Mouse (Mus musculus) heart, embryonic 14.5 days (tissue): ENCODE measurements around the gene Fam110a. TPM values are rescaled to one million over a fixed set of nuclear protein-coding genes. Genes with fewer than 3 reads are reported as not detected.

Experiments used
- ATAC-seq: fragments of 200-750 bp; cut with Nextera tagmentation; 2 replicates; pipeline ENCODE4 v1.8.0; 2017; ENCODE audit warnings: low read depth, moderate TSS enrichment; ENCODE audit not compliant: insufficient number of reproducible peaks, insufficient read depth, low FRiP score
- H3K27ac ChIP-seq, 2 experiments: fragments of 200-500 bp in 1 of 2; fragments of 300-500 bp in 1 of 2; sonication (generic) in 1 of 2; replicated peaks in 1 of 2; 2 replicates each; pipeline ENCODE4 v1.5.1; 2012 to 2014; ENCODE audit warnings: low read depth in 2 of 2, low read length in 2 of 2, control low read depth in 1 of 2, mild to moderate bottlenecking in 1 of 2, mixed read lengths in 1 of 2; ENCODE audit not compliant: control insufficient read depth in 1 of 2, insufficient read depth in 1 of 2
- H3K27me3 ChIP-seq: fragments of 300-500 bp; sonication (generic); 2 replicates; pipeline ENCODE4 v1.6.1; 2014; ENCODE audit warnings: mild to moderate bottlenecking, low read length, control low read depth; ENCODE audit not compliant: control insufficient read depth, insufficient read depth
- H3K36me3 ChIP-seq: fragments of 300-500 bp; sonication (generic); 2 replicates; pipeline ENCODE4 v1.6.1; 2014; ENCODE audit warnings: mild to moderate bottlenecking, control low read depth, low read length, mixed read lengths; ENCODE audit not compliant: control insufficient read depth, insufficient read depth
- H3K4me1 ChIP-seq, 2 experiments: fragments of 200-500 bp in 1 of 2; fragments of 300-500 bp in 1 of 2; sonication (generic) in 1 of 2; 2 replicates each; pipeline ENCODE4 v1.6.1; 2012 to 2014; ENCODE audit warnings: low read length in 2 of 2, control low read depth in 1 of 2, mixed read lengths in 1 of 2; ENCODE audit not compliant: control insufficient read depth in 2 of 2, insufficient read depth in 2 of 2
- H3K4me2 ChIP-seq: fragments of 300-500 bp; sonication (generic); 2 replicates; pipeline ENCODE4 v1.6.1; 2014; ENCODE audit warnings: mild to moderate bottlenecking, low read length
- H3K4me3 ChIP-seq, 2 experiments: fragments of 200-500 bp in 1 of 2; fragments of 300-500 bp in 1 of 2; sonication (generic) in 1 of 2; 2 replicates each; pipeline ENCODE4 v1.5.1; 2012 to 2014; ENCODE audit warnings: low read length in 2 of 2, mild to moderate bottlenecking in 2 of 2, control low read depth in 1 of 2, low read depth in 1 of 2, moderate library complexity in 1 of 2; ENCODE audit not compliant: control insufficient read depth in 1 of 2, insufficient read depth in 1 of 2
- H3K9ac ChIP-seq: fragments of 300-500 bp; sonication (generic); 2 replicates; pipeline ENCODE4 v1.6.1; 2014; ENCODE audit warnings: mild to moderate bottlenecking, low read length
- H3K9me3 ChIP-seq: fragments of 300-500 bp; sonication (generic); 2 replicates; pipeline ENCODE4 v1.6.1; 2016; ENCODE audit warnings: low read length, control low read depth; ENCODE audit not compliant: control insufficient read depth
- WGBS: fragments of 180-500 bp; shearing (Covaris S2); extraction: QIAGEN DNeasy Blood & Tissue Kit; methylation state at CpG from one replicate; pipeline ENCODE4 v1.1.7; 2014; 5-methylcytosine and 5-hydroxymethylcytosine counted together
- polyA plus RNA-seq: library from polyadenylated mRNA; unstranded; fragments of >200 nt; fragmentation: Nextera tagmentation; extraction: Ambion mirVana; gene quantifications from 2 replicates; pipeline ENCODE4 v1.2.1, GENCODE M21; 2014

Gene Fam110a
- polyA plus RNA-seq, 1 experiment from 2014 or later = 8.3 TPM

- Histone ChIP-seq H3K4me1 (no peaks in the 10 kb centered on the region; a peak in 1 of 4 replicates), H3K4me2 (no peak overlapping the region), H3K4me3 (no peak overlapping the region), H3K9ac (no peak overlapping the region), H3K36me3 (no peaks in the 10 kb centered on the region), H3K9me3 (no peaks in the 10 kb centered on the region), H3K27ac (no peak overlapping the region), H3K27me3 (no peaks in the 10 kb centered on the region)
- 54% methylated on average over 2 of the region's 2 CpGs for WGBS
- no peak for ATAC-seq
Observed at GRCm38 (mm10) chr2:152012701-152013100, 32.7 kb upstream of the Fam110a start.

GRCm38 (mm10) chr2:152012222-152012621 lies 32.2 kb upstream of the Fam110a start:
- Histone ChIP-seq H3K9ac (no peak overlapping the region), H3K4me2 (no peak overlapping the region), H3K27ac (no peak overlapping the region), H3K9me3 (no peaks in the 10 kb centered on the region), H3K4me3 (no peak overlapping the region), H3K27me3 (no peaks in the 10 kb centered on the region), H3K36me3 (no peaks in the 10 kb centered on the region), H3K4me1 (no peaks in the 10 kb centered on the region; a peak in 1 of 4 replicates)
- ATAC-seq = no peak
- 66% methylated on average over 4 of the region's 4 CpGs for WGBS

- H3K27ac ChIP-seq = no peak overlapping the region
- H3K4me2 ChIP-seq = no peak overlapping the region
- no peaks in the 10 kb centered on the region for H3K9me3 ChIP-seq
- no peaks in the 10 kb centered on the region for H3K27me3 ChIP-seq
- no peaks in the 10 kb centered on the region for H3K36me3 ChIP-seq
- peak; percentile 52; the same call in 1 of the 2 replicates for ATAC-seq
- WGBS = 26% methylated on average over 2 of the region's 2 CpGs
- no peak overlapping the region for H3K9ac ChIP-seq
- no peaks in the 10 kb centered on the region; a peak in 1 of 4 replicates for H3K4me1 ChIP-seq
- no peak overlapping the region for H3K4me3 ChIP-seq
Observed at GRCm38 (mm10) chr2:152011724-152012123, 31.7 kb upstream of the Fam110a start.

- Histone ChIP-seq H3K9ac (no peak overlapping the region), H3K27me3 (no peaks in the 10 kb centered on the region), H3K27ac (no peak overlapping the region), H3K36me3 (no peaks in the 10 kb centered on the region), H3K4me3 (no peak overlapping the region), H3K9me3 (no peaks in the 10 kb centered on the region), H3K4me1 (no peaks in the 10 kb centered on the region; a peak in 1 of 4 replicates), H3K4me2 (no peak overlapping the region)
- 75% methylated on average over 7 of the region's 7 CpGs for WGBS
- no peak for ATAC-seq
Observed at GRCm38 (mm10) chr2:152010661-152011060, 30.6 kb upstream of the Fam110a start.

- no peaks in the 10 kb centered on the region for H3K9me3 ChIP-seq
- no peaks in the 10 kb centered on the region for H3K27me3 ChIP-seq
- H3K9ac ChIP-seq = no peak overlapping the region
- H3K4me3 ChIP-seq = no peak overlapping the region
- ATAC-seq = no peak
- no peak overlapping the region for H3K27ac ChIP-seq
- H3K36me3 ChIP-seq = no peaks in the 10 kb centered on the region
- no peaks in the 10 kb centered on the region; a peak in 1 of 4 replicates for H3K4me1 ChIP-seq
- whole genome bisulfite sequencing = 68% methylated on average over 9 of the region's 9 CpGs
- no peak overlapping the region for H3K4me2 ChIP-seq
Observed at GRCm38 (mm10) chr2:152010251-152010650, 30.2 kb upstream of the Fam110a start.

- 80% methylated on average over 15 of the region's 15 CpGs for WGBS
- no peaks in the 10 kb centered on the region; a peak in 1 of 4 replicates for H3K4me1 ChIP-seq
- H3K9ac ChIP-seq = no peak overlapping the region
- H3K4me3 ChIP-seq = no peak overlapping the region
- H3K27me3 ChIP-seq = no peaks in the 10 kb centered on the region
- H3K27ac ChIP-seq = no peak overlapping the region
- no peak for ATAC-seq
- H3K36me3 ChIP-seq = no peaks in the 10 kb centered on the region
- no peaks in the 10 kb centered on the region for H3K9me3 ChIP-seq
- no peak overlapping the region for H3K4me2 ChIP-seq
Observed at GRCm38 (mm10) chr2:152009061-152009779, 29.2 kb upstream of the Fam110a start.

GRCm38 (mm10) chr2:152007783-152008182 lies 27.8 kb upstream of the Fam110a start:
- no peak overlapping the region for H3K27ac ChIP-seq
- H3K4me3 ChIP-seq = no peak overlapping the region
- no peaks in the 10 kb centered on the region for H3K36me3 ChIP-seq
- no peak for ATAC-seq
- no peak overlapping the region for H3K9ac ChIP-seq
- H3K9me3 ChIP-seq = no peaks in the 10 kb centered on the region
- 60% methylated on average over 10 of the region's 10 CpGs for WGBS
- H3K27me3 ChIP-seq = peaks cover 5% of the 10 kb centered on the region; the same call in 1 of the 2 replicates
- no peaks in the 10 kb centered on the region; a peak in 1 of 4 replicates for H3K4me1 ChIP-seq
- H3K4me2 ChIP-seq = no peak overlapping the region

GRCm38 (mm10) chr2:152002529-152002928 lies 22.5 kb upstream of the Fam110a start:
- no peaks in the 10 kb centered on the region for H3K36me3 ChIP-seq
- no peak overlapping the region for H3K9ac ChIP-seq
- no peak overlapping the region for H3K27ac ChIP-seq
- ATAC-seq = no peak
- 37% methylated on average over 6 of the region's 6 CpGs for WGBS
- peaks cover 48% of the 10 kb centered on the region for H3K27me3 ChIP-seq
- no peak overlapping the region for H3K4me3 ChIP-seq
- no peak overlapping the region for H3K4me2 ChIP-seq
- no peaks in the 10 kb centered on the region for H3K9me3 ChIP-seq
- H3K4me1 ChIP-seq = peaks cover 0 to 4% of the 10 kb centered on the region in 2 experiments; a peak in 1 of 4 replicates
